Mouse (Mus musculus) frontal cortex, postnatal 14 days (tissue): Measurements from ENCODE around the gene 4930438A08Rik.
"Not testable (repeated sequence)": the region's sequence is repeated elsewhere in the genome, so short reads cannot be mapped to it uniquely, and the experiment has no call there.

Experiments
- DNase-seq, 2 experiments: peaks; one replicate each; pipeline ENCODE4 v3.0.0; 2022; ENCODE audit warnings: low spot score in 2 of 2

4930438A08Rik gene

DNA sequence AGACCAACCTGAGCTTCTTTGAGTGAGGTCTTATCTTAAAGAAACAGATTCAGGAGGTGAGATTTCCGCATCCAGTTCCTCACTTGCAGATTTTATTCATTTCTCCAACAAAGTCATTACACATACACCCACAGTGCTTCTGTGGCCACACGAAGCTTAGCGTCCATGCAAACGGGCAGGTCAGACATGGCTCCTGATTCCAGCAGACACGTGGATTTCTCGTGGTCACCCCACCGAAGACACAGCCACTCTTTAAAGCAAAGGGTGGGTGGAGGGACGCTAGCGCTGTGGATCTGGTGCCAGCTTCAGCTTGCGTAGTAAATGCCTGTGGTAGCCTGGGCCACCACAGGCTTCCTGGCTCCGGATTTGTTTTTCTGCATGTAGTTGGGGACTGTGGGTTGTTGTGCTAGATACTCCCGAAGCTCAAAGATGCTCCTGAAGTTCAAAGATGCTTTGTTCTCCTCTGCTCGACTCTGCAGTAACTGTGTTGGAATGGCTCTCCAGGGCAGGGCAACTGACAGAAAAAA is 7.4 kb downstream of the 4930438A08Rik start:
- DNase-seq: no peak

DNA sequence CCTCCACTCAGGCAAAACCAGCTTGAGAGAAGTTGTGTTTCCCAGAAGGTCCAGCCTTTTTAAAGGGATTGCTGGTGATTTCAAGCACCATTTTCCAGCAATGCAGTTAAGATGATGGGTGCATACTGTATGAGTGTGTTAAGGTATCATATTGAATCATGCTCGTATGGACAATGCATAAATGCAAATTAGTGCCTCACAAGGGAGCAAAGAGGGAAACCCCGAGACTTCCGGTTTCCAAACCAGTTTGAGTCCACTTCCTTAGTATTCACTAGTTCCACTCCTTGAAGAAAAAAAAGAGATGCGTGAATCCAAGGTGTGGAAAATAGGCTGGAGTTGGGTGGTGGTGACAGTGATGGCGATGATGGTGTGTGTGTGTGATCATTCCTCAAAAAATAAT is 7.9 kb downstream of the 4930438A08Rik start:
- no peak for DNase-seq

DNA sequence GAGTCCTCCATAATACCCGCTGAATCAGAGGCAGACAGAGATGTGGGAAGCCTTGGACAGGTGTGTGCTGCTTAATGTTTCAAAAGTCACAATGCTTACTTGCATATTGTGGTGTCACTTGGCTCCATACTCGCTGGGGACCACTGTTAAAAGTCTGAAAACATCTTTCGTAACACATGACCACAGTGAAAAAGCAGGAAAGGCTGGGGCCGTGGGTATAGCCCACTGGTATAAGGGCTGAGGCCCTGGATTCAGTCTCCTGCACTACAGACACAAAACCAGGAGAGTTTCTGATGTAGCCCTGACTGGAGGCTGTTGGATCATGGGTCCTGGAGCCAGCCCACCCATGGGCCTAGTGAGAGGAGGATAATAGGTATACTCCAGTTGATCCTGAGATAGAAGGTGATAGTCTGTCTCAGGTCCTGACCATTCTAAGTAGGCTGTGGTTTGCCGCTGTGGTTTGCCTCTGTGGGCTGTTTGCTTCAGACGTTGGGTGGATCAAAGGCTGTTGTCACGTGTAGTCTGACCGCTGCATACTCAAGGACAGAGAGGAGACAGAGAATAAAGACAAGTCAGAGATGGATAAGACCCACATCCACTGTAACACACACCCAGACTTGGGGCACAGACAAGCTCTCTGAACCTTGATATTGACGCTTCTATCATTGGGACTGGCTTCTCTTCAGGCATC is 15.5 kb downstream of the 4930438A08Rik start:
- no peak for DNase-seq

DNA sequence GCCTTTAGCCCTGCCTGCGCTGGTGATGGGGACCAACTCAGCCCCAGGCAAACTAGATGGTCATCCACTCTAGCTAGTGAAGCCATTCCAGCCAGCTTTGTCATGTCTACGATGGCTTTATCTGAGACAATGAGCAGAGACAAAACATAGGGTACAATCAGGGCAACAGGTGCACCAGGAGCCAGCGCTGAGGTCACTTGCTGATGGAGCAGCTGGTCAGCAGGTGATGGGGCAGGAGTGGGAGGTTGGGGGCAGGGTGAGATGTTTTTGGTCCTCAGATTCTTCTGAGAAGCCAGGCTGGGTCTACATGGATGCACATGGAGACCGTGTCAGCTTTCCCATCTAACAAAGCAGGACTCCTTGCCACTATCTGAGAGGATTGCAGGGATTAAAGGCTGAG is 16.2 kb downstream of the 4930438A08Rik start:
- no peak for DNase-seq

DNA sequence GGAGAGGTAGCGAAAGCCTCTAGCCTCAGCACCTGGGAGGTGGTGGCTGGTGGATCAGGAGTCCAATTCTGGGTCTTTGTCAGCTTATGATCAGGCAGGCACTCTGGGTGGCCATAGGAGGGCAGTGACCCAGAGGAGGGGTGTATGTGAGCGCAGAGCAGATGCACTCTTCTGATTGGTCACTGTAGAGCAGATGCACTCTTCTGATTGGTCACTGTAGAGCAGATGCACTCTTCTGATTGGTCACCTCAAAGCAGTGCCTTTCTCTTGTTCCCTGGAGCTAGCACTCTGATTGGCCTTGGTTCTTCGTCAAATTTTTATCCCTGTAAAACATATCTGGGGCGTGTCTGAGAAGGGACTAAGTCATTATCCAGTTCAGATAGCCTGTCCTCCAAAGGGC is 18.2 kb downstream of the 4930438A08Rik start:
- no peak for DNase-seq

GRCm38 (mm10) chr11:58297396-58297795 is 22.8 kb downstream of the 4930438A08Rik start:
- DNase-seq: no peak

- DNase-seq: peak; percentile 58 to 73
Measured at GRCm38 (mm10) chr11:58301057-58301456, 26.5 kb downstream of the 4930438A08Rik start.

DNA sequence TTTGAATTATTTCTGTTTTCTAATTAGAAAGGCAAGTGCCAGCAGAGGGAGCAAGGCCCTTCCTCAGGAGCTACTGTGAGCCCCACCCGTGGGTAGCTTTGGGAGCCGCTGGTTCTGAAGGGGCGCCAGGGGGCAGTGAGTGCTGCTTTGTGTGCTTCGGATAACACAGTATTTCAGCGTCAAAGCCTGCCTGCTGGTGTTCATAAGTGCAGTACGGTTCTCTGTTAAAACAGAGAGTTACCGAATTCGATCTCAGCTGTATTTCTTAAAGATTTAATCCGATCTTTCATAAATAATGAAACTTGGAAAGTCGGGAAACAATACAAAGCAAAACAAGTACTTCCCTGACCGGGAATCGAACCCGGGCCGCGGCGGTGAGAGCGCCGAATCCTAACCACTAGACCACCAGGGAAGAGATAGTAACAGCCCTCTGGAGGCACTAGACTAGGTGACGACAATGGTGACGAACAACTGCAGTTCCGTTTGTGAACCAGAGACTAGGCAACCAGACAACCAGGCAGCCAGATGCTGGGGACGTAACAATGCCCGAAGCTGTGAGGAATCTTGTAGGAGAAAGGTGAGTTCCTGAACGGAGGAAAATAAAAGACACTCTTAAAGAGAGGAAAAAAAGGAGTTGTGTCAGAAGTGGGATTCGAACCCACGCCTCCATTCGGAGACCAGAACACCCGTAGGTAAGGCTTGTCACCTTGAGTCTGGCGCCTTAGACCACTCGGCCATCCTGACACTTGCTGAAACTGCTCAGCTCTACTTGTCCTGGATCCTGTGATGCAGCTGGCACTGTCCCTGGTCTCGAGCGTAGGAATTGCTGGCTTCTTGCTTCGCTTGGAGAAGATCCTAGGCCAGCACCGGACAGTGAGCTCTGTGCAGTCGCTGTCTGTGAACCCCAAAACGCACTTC is 27.5 kb downstream of the 4930438A08Rik start:
- DNase-seq: peak; percentile 95 to 99

DNA sequence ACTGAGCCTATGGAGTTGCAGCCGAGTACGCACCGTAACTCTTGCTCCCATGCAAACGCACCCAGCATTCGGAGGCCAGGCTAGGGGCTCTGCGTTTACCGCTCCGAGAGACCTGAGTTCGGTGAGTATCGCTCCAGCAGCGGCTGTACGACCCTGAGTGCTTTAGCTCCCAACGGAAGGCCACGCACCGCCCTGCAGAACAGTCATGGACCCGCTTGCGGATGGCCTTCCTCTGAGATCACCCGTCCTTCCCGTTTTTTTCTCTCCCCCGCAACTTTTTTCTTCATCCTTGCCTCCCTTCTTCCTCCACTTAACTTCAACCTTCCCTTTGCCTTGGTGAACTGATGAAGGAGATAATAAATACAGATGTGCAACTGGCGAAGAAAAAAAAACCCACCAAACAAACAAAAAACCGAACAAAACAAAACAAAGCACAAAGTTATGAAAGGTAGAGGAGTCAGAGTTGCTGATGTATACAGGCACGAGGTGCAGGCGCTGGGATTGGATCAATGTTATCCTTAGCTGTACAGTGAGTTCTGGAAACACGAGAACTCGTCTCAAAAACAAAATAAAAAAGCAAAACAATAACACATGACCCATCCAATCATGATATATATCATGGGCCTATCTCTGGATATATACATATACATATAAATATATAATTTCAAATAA is 28.3 kb downstream of the 4930438A08Rik start:
- DNase-seq: no peak

DNA sequence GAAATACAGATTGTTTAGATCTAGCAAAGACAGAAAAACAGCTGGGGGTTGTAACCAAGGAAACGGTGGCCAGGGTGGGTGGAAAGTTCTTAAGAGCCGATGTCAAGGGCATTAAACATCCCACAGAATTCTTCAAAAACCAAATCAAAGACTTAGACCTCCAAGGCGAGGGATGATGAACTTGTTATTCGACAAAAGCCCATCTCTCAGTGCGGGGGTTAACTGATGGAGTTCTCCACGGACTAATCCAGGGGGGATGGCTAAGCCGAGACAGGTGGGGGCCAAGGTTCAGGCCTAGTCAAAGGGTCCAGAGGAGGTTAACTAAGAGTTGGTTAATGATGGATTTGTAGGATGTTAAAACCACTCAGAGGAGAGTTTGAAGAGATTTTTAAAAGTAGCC is 29.0 kb downstream of the 4930438A08Rik start:
- no peak for DNase-seq

DNA sequence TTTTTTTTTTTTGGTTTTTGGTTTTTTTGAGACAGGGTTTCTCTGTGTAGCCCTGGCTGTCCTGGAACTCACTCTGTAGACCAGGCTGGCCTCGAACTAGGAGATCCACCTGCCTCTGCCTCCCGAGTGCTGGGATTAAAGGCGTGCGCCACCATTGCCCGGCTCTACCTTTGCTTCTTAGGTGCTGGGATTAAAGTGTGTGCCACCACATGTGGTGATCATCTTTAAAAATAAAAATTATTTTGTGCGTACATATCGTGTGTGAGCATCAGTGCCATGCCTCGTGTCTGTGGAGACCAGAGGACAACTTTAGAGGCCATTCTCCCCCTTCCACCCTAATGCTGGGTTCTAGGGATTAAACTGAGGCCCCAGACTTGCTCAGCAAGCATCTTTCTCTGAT is 30.7 kb downstream of the 4930438A08Rik start:
- DNase-seq: not testable (repeated sequence)

- peak; percentile 94 for DNase-seq
Measured at GRCm38 (mm10) chr11:58306860-58307308, 32.3 kb downstream of the 4930438A08Rik start, which contains the start of gene Zfp692. TSS of gene Zfp692 (plus strand) at chr11:58307069.

DNA sequence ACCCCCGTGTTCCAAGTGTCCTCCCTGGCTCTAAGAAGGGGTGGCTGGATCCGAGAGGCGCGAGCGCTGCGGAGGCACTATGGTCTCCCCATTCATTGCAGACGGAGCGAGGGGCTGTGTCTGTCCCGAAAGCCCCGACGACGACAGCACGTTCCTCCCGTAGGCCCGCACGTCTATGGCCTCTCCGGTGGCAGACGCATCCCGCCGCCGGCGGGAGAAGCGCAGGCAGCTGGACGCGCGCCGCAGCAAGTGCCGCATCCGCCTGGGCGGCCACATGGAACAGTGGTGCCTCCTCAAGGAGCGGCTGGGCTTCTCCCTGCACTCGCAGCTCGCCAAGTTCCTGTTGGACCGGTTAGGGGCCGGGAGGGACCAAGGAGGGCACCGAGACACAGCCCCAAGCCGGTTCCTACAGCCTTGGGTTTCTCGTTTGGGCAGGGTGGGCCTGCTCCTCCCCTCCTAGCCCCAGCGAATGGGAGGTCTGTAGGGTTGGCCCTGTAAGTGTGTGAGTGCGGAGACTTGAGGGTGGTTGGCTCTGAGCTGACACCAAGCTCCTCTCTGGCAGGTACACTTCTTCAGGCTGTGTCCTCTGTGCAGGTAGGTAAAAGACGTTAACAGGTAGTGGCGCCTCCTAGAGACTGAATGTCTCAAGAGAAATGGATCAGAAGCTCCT is 32.9 kb downstream of the 4930438A08Rik start:
- no peak for DNase-seq

DNA sequence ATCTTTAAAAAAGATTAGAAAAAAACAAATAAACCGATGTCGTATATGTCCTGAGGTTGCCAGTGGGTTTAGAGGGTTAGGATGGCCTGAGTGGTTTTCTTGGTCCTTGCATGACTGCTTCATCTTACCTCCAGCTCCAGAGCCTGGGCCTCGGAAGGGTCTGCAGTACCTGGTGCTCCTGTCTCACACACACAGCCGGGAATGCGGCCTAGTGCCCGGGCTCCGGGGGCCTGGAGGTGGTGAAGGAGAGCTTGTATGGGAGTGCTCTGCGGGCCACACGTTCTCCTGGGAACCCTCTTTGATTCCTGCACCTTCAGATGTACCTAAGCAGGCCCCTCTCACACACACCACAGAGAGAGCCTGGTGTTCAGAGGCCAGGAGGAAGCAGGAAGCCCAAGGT is 34.1 kb downstream of the 4930438A08Rik start:
- DNase-seq: no peak

- no peak for DNase-seq
Measured at GRCm38 (mm10) chr11:58314069-58314468, 39.5 kb downstream of the 4930438A08Rik start.

GRCm38 (mm10) chr11:58315536-58316168 is 41.1 kb downstream of the 4930438A08Rik start:
- no peak for DNase-seq

DNA sequence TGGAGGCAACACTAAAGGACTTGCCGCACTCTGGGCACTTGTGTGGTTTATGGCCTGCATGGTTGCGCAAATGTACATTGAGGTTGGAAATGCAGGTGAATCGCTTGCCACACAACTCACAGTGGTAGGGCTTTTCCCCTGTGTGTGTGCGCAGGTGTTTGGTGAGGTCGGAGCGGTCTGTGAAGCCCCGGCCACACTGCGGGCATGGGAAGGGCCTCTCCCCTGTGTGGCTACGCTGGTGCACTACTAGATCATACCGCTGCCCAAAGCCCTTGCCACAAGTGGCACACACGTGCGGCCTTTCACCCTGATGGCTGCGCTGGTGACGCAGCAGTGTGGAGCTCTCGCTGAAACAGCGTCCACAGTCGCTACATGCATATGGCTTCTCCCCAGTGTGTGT is 41.7 kb downstream of the 4930438A08Rik start:
- DNase-seq: no peak

GRCm38 (mm10) chr11:58316768-58317390 is 42.3 kb downstream of the 4930438A08Rik start:
- DNase-seq: no peak

GRCm38 (mm10) chr11:58322824-58323569 is 48.4 kb downstream of the 4930438A08Rik start:
- peak; percentile 92 to 94 for DNase-seq
